Mouse (Mus musculus) cerebellum, postnatal 25 days (tissue): ENCODE measurements around the gene Mif.

Experiments
- DNase-seq, 2 experiments: peaks; one replicate each; pipeline ENCODE4 v3.0.0; 2021; ENCODE audit warnings: mixed read lengths in 2 of 2

The Mif gene

GRCm38 (mm10) chr10:75835761-75836531, 24.1 kb downstream of the Mif start:
- no peak for DNase-seq

GRCm38 (mm10) chr10:75835307-75835706, 24.7 kb downstream of the Mif start:
- DNase-seq = peak; percentile 56 to 64

DNA sequence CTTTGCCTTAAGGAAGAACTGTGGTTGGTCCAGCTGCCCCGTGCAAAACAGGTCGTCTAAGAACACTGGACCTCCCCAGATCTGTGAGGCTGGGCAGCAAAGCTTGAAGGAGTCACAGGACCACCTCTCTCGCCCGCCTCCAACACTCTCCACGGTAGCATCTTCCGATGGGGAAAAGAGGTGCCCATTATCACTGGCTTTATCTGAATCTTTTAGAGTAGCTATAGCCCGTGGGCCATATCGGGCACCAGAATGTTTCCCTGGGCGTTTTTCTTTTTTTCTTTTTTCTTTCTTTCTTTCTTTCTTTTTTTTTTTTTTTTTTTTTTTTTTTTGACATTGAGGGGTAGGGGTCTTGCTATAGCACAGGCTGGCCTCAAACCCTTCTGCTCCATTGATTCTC, 25.3 kb downstream of the Mif start:
- no peak for DNase-seq

DNA sequence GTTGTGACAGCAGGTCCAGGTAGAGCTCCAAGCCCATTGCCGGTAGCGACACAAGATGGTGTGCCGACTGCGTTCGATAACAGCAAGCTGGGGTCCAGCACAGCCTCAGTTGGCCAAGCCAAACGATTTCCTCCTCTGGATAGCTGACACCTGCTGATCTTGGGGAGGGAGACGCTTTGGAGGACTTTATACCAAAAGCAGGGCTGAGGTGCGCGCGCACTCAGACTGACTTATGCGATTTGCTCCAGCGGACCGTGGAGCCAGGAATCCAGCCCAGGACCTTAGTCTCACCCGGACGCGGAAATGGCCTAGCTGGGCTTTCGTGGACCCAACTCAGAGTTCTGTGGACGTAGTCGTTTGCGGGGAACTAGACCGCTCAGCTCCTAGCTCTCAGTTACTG, 25.8 kb downstream of the Mif start:
- DNase-seq = peak; percentile 71 to 77

DNA sequence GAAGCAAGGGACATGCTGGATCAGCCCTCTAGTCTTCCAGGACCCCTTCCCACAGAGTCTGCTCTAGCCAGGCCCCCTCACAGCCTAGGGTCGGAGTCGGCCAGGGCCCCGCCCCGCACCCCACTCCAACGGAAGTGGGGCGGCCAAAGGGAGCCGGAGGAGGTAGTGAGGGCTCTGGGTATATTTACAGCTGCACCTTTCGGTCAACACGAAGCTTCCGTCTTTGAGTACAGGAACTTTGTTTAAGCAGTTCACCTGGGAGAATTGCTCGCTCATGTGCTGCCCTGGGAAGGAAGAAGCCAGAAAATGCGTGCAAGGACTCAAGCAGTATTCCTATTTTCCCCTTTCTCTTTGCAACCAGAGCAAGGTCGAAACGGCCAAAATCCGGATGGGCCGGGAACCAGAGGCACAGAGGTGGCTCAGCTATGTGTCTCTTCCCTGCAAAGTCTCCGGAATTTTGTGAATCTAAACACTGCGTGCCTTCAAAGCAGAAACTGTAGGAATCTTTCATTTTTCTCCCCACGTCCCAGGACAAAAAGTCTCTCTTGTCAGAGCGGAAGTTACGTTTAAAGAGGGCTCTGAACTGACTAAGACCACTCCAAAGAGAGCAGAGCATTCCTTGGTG, 26.5 kb downstream of the Mif start:
- DNase-seq = no peak

GRCm38 (mm10) chr10:75832272-75832895, 27.7 kb downstream of the Mif start:
- peak; percentile 42 to 71 for DNase-seq

DNA sequence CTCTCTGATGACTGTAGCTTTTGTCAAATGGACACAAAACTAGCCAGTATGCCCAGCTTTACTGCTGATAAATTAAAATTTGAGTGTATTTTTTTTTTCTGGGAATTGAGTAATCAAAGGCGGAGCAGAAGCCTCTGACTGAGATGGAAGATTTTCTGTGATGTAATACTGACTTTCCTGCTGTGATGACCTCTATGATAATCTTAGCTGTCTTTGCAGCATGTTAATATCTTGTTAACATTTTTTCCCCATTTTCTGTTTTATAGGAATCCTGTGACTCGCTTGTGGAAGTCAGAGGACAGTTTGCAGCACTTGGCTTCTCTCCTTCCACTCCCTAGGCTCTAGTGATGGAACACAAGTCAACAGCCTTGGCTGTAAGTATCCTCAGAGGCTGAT, 29.8 kb downstream of the Mif start:
- DNase-seq = no peak

DNA sequence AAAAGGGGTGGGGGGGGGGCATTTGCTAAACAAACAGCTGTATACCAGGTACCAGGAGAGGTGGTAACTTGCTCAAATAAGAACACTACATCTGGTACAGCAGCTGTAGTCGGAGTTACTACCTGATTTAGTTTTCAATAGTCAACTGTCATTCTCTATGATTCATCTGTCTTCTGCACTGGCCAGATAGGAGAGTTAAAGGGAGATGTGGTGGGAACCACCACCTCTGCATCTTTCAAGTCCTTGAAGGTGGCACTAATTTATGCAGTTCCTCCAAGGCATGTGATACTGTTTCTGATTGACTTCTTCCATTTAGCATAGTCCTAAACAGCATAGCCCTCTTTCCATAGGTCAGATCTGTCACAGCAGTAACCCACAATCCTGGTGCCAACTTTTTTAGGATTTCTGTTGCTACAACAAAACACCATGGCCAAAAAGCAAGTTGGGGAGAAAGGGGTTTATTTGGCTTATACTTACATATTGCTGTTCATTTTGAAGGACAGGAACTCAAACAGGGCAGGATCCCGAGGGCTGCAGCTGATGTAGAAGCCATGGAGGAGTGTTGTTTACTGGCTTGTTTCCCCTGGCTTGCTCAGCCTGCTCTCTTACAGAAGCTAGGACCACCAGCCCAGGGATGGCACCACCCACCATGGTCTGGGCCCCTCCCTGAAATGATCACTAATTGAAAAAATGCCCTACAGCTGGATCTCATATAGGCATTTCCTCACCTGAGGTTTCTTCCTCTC, 30.3 kb downstream of the Mif start:
- DNase-seq = no peak

- peak; percentile 79 to 83 for DNase-seq
These were observed 31.5 kb downstream of the Mif start for GRCm38 (mm10) chr10:75828500-75828931.

GRCm38 (mm10) chr10:75827668-75828360, 32.2 kb downstream of the Mif start:
- DNase-seq = peak; percentile 62 to 68

DNA sequence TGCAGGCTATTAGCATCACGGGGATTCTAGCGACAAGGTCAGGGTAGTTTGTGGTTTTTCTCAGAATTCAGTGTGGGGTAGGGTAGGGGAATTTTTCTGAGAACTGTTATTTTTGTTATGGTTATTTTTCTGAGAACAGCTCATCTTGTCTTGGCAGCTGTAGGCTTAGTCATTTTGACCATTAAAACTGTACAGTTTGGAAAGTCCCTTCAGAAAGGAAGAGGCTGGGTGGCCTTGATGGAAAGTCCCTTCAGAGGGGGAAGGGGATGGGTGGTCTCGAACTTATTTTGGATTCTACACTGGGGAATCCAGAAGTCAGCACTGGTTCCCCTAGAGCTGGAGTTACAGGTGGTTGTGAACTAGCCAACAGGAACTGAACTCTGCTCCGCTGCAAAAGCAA, 35.5 kb downstream of the Mif start:
- no peak for DNase-seq

GRCm38 (mm10) chr10:75823782-75824181, 36.3 kb downstream of the Mif start:
- DNase-seq = no peak

DNA sequence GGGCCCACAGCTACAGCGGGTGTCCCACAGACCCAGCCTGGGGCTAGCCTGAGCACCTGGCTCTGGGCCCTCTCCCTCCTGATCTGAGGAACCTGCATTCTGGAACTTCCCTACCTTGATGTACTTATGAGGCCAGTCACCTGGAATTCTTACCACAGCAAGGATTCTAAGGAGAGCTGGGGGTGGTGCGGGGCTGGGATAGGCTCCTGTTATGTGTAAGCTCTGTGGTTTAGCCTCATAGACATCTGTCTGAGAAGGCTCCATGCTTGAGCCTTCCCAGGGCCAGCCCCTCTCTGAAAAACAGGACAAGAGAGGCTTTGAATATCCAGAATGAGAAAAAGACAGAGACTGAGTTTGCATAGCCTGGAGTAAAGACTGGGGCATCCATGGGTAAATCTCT, 37.6 kb downstream of the Mif start, which contains the start of gene Gstt4:
Gene Gstt4, minus strand, starts transcription at position 101 of the 400 bp plus-strand sequence.
- DNase-seq = no peak

DNA sequence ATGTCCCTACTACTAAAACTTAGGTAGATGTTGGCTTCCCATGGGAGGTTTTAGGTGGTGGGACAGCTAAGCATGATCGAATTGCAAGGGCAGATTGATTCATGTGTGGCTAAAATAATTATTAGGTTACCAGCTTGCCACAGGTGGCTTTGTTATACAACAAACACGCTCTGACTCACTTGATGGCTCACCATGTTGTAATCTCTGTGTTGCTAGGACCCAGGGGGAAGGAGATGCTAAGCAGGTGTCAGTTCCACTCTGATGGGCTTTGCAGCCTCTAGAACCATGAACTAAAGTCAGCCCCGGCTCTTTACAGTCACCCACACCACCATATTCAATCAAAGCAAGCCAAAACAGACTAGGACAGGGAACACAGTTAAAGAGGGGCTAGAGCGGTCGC, 40.2 kb downstream of the Mif start:
- no peak for DNase-seq

DNA sequence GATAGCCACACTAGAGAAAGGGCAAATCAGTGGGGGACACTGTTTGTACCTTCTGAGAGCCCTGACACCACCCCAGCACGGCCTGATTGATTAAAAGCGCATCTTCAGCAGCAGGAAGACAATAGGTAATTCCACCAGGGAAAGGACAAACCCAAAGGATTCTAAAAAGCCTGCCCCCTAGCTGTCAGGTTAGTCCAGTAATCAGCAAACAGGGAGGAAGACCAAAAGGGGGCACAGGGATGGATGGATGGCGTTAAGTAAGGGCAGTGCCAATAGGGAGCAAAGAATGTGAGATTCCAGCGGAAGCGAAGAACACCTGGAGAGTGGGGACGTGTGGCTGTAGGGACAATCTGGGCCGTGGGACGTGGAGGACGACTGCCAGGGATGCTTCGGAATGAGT, 41.4 kb downstream of the Mif start:
- no peak for DNase-seq
